Mouse (Mus musculus): Measurements from ENCODE around the gene Rplp0. TPM values are rescaled to one million over a fixed set of nuclear protein-coding genes. Genes with fewer than 3 reads are reported as not detected.
"Not testable (repeated sequence)": the region's sequence is repeated elsewhere in the genome, so short reads cannot be mapped to it uniquely, and the experiment has no call there.

Gene Rplp0
- polyA plus RNA-seq, 1 experiment from 2014 or later: 2,436 TPM

GRCm38 (mm10) chr5:115516081-115516907, 43.0 kb upstream of the Rplp0 start:
- DNase-seq (ENCODE audit: low spot score) (peak; percentile 42), ATAC-seq (replicated peaks; ENCODE audit: low FRiP score) (peak; percentile 35; the same call in 1 of the 2 replicates)
- H3K36me3 ChIP-seq (ENCODE audit: control insufficient read depth, insufficient read depth, low read length): peaks cover 3% of the 10 kb centered on the region; the same call in 1 of the 2 replicates
- H3K4me1 ChIP-seq (replicated peaks; ENCODE audit: control insufficient read depth, insufficient read depth, low read length): peaks cover 43% of the 10 kb centered on the region
- 55% methylated on average over 32 of the region's 32 CpGs for WGBS
- peak overlapping the region; percentile 44 for H3K4me2 ChIP-seq
- no peaks in the 10 kb centered on the region for H3K27me3 ChIP-seq (replicated peaks; ENCODE audit: control insufficient read depth, insufficient read depth, low read length)
- H3K27ac ChIP-seq (ENCODE audit: low read depth, low read length): peak overlapping the region; percentile 23; the same call in 1 of the 2 replicates
- H3K9me3 ChIP-seq (ENCODE audit: control insufficient read depth, low read length): no peaks in the 10 kb centered on the region
- H3K9ac ChIP-seq (ENCODE audit: low read depth, low read length): peak overlapping the region; percentile 25; the same call in 1 of the 2 replicates
- peak overlapping the region; percentile 14; the same call in 1 of the 2 replicates for H3K4me3 ChIP-seq (ENCODE audit: low read depth, low read length)

- DNase-seq (ENCODE audit: low spot score) (no peak), ATAC-seq (replicated peaks; ENCODE audit: low FRiP score) (no peak)
- no peak overlapping the region for H3K9ac ChIP-seq (ENCODE audit: low read depth, low read length)
- H3K4me3 ChIP-seq (ENCODE audit: low read depth, low read length): no peak overlapping the region
- peak overlapping the region; percentile 26; the same call in 1 of the 2 replicates for H3K4me2 ChIP-seq
- H3K27me3 ChIP-seq (replicated peaks; ENCODE audit: control insufficient read depth, insufficient read depth, low read length): no peaks in the 10 kb centered on the region
- WGBS: 68% methylated on average over 7 of the region's 7 CpGs
- H3K4me1 ChIP-seq (replicated peaks; ENCODE audit: control insufficient read depth, insufficient read depth, low read length): peaks cover 48% of the 10 kb centered on the region
- H3K27ac ChIP-seq (ENCODE audit: low read depth, low read length): no peak overlapping the region; the same call in 1 of the 2 replicates
- no peaks in the 10 kb centered on the region for H3K9me3 ChIP-seq (ENCODE audit: control insufficient read depth, low read length)
- peaks cover 3% of the 10 kb centered on the region; the same call in 1 of the 2 replicates for H3K36me3 ChIP-seq (ENCODE audit: control insufficient read depth, insufficient read depth, low read length)
Measured at GRCm38 (mm10) chr5:115516908-115517307, 42.4 kb upstream of the Rplp0 start.

DNA sequence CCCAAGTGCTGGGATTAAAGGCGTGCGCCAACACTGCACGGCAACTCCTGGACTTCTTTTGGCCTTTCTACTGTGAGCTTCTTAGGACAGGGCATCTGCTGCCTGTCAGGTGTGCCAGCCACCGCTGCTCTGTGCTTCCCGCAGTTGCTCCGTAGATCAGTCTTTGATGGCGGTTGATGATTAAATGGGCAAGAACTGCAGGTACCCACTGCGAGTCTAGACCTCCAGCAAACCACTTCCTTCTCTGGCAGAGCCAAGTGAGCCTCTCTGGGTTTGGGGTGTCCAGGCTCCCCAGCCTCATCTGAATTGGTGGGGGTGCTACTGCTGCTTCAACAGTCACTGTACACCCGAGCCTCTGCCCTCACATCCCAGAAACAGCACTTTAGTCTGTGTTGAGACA, 41.8 kb upstream of the Rplp0 start:
- H3K9me3 ChIP-seq (ENCODE audit: control insufficient read depth, low read length): no peaks in the 10 kb centered on the region
- peaks cover 54% of the 10 kb centered on the region for H3K4me1 ChIP-seq (replicated peaks; ENCODE audit: control insufficient read depth, insufficient read depth, low read length)
- peaks cover 3% of the 10 kb centered on the region; the same call in 1 of the 2 replicates for H3K36me3 ChIP-seq (ENCODE audit: control insufficient read depth, insufficient read depth, low read length)
- DNase-seq (ENCODE audit: low spot score) (no peak), ATAC-seq (replicated peaks; ENCODE audit: low FRiP score) (no peak)
- no peak overlapping the region for H3K4me3 ChIP-seq (ENCODE audit: low read depth, low read length)
- no peak overlapping the region for H3K4me2 ChIP-seq
- H3K27me3 ChIP-seq (replicated peaks; ENCODE audit: control insufficient read depth, insufficient read depth, low read length): no peaks in the 10 kb centered on the region
- WGBS: 82% methylated on average over 9 of the region's 9 CpGs
- H3K27ac ChIP-seq (ENCODE audit: low read depth, low read length): no peak overlapping the region
- H3K9ac ChIP-seq (ENCODE audit: low read depth, low read length): no peak overlapping the region

DNA sequence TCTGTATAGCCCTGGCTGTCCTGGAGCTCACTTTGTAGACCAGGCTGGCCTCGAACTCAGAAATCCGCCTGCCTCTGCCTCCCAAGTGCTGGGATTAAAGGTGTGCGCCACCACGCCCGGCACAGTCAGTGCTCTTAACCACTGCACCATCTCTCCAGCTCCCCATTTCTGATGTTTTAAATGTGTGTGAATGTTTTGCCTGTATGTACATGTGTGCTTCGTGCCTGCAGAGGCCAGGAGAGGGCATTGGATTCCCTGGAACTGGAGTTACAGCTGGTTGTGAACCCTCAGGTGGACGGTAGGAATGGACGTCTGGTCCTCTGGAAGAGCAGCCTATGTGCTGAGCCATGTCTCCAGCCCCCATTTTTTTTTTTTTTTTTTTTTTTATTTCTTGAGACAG, 41.1 kb upstream of the Rplp0 start:
- ATAC-seq (replicated peaks; ENCODE audit: low FRiP score); DNase-seq (ENCODE audit: low spot score); H3K9me3 ChIP-seq (ENCODE audit: control insufficient read depth, low read length); H3K9ac ChIP-seq (ENCODE audit: low read depth, low read length); H3K27ac ChIP-seq (ENCODE audit: low read depth, low read length); H3K27me3 ChIP-seq (replicated peaks; ENCODE audit: control insufficient read depth, insufficient read depth, low read length); H3K4me2 ChIP-seq; H3K36me3 ChIP-seq (ENCODE audit: control insufficient read depth, insufficient read depth, low read length); H3K4me3 ChIP-seq (ENCODE audit: low read depth, low read length): not testable (repeated sequence)
- WGBS: 96% methylated on average over 8 of the region's 8 CpGs
- peaks cover 61% of the 10 kb centered on the region for H3K4me1 ChIP-seq (replicated peaks; ENCODE audit: control insufficient read depth, insufficient read depth, low read length)

DNA sequence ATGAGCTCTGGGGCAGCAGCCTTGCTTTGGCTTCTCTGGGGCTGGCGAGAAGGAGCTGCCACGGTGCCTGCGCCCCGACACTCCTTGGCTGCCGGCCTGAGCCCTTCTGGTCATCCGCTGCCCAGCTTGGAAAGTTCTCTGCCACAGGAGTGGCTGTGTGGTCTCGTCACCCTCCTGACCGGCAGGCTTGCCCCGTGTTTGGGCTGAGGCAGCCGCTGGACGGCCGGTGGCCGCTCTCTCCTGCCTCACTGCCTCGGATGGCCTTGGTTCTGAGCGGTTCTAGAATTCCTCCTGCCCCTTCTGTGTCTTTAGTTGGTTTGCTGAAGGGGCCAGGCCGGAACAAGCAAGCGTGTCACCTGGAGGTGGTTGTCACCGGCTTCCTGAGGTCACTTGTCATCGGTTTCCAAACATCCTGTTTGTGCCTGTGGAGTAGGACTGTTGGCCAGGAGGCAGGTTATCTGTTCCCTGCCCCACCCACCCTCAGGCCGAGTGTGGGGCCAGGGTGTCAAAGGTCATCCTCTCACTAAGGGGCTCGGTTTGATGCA, 38.9 kb upstream of the Rplp0 start:
- 0 out of 2 replicates have a peak, but pooled peaks have one; percentile 24 for ATAC-seq (replicated peaks; ENCODE audit: low FRiP score)
- H3K4me1 ChIP-seq (replicated peaks; ENCODE audit: control insufficient read depth, insufficient read depth, low read length): peaks cover 67% of the 10 kb centered on the region
- H3K9me3 ChIP-seq (ENCODE audit: control insufficient read depth, low read length): no peaks in the 10 kb centered on the region
- H3K36me3 ChIP-seq (ENCODE audit: control insufficient read depth, insufficient read depth, low read length): peaks cover 3% of the 10 kb centered on the region; the same call in 1 of the 2 replicates
- peak overlapping the region; percentile 21; the same call in 1 of the 2 replicates for H3K4me3 ChIP-seq (ENCODE audit: low read depth, low read length)
- 35% methylated on average over 21 of the region's 21 CpGs for WGBS
- DNase-seq (ENCODE audit: low spot score): no peak
- H3K9ac ChIP-seq (ENCODE audit: low read depth, low read length): peak overlapping the region; percentile 41
- H3K27me3 ChIP-seq (replicated peaks; ENCODE audit: control insufficient read depth, insufficient read depth, low read length): no peaks in the 10 kb centered on the region
- H3K27ac ChIP-seq (ENCODE audit: low read depth, low read length): peak overlapping the region; percentile 89
- peak overlapping the region; percentile 61 for H3K4me2 ChIP-seq

DNA sequence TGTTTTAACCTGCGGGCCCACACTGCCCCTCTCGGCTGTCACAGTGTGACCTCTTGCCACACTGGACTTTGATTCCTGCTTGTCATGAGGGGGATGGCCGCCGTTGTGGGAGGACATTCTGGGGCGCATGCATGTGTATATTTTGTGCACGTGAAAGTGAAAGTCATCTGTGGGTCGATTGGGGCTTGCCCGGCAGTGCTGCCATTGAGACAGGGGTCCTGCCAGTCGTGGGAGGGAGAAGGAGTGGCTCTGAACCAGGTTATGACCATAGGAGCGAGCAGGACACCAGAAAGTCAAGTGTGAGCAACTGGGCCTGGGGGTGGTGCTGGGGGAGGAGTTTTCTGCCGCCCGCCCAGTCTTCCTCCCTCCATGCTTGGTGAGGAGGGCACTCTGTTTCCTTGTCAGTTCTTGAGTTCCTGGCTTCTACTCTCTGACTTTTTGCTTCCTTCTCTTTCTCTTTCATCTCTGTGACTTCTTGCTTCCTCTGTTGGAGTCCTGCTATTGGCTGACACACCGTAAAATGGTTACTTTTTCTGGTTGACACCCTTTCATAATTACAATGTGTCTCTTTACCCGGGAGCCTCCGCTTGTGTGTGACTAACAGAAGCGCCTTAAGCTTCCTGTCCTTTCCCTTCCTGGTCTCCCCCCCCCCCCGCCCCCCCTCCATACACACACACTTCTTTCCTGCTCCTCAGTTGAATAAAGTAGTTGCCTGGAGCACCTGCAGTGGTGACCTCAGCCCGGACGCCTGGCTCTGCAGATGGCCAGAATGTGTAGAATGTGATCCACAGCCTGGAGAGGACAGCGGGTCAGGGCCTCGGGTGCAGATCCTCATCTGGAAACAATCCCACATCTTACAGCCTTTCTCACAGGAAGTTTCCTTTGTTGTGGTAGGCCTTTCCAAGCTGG, 37.5 kb upstream of the Rplp0 start:
- WGBS: 30% methylated on average over 20 of the region's 21 CpGs
- peak overlapping the region; percentile 61 for H3K4me2 ChIP-seq
- H3K9me3 ChIP-seq (ENCODE audit: control insufficient read depth, low read length): no peaks in the 10 kb centered on the region
- H3K4me3 ChIP-seq (ENCODE audit: low read depth, low read length): peak overlapping the region; percentile 26
- ATAC-seq (replicated peaks; ENCODE audit: low FRiP score): peak; percentile 60; the same call in 1 of the 2 replicates
- H3K4me1 ChIP-seq (replicated peaks; ENCODE audit: control insufficient read depth, insufficient read depth, low read length): peaks cover 59% of the 10 kb centered on the region
- H3K27me3 ChIP-seq (replicated peaks; ENCODE audit: control insufficient read depth, insufficient read depth, low read length): no peaks in the 10 kb centered on the region
- no peak for DNase-seq (ENCODE audit: low spot score)
- H3K9ac ChIP-seq (ENCODE audit: low read depth, low read length): peak overlapping the region; percentile 48; the same call in 1 of the 2 replicates
- H3K27ac ChIP-seq (ENCODE audit: low read depth, low read length): peak overlapping the region; percentile 89
- H3K36me3 ChIP-seq (ENCODE audit: control insufficient read depth, insufficient read depth, low read length): peaks cover 3% of the 10 kb centered on the region; the same call in 1 of the 2 replicates

DNA sequence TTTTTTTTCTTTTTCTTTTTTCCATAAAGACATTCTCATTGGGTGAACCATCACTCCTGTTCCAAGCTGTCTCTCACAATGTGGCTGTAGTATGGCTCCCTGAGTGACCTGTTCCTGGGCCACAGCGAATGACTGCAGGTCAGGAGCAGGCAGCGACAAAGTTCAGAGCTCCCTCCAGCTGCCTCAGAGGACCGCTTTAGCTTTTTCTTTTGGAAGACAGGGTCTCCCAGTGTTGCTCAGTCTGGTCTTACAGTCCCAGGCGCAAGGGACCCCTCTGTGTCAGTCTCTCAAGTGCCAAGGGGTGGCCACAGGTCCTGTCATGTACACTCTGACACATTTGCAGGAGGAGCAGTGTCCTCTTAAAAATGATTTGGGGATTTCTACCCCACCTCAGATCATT, 36.7 kb upstream of the Rplp0 start:
- Histone ChIP-seq H3K27me3 (replicated peaks; ENCODE audit: control insufficient read depth, insufficient read depth, low read length) (no peaks in the 10 kb centered on the region), H3K9ac (ENCODE audit: low read depth, low read length) (no peak overlapping the region), H3K4me3 (ENCODE audit: low read depth, low read length) (no peak overlapping the region), H3K9me3 (ENCODE audit: control insufficient read depth, low read length) (no peaks in the 10 kb centered on the region), H3K36me3 (ENCODE audit: control insufficient read depth, insufficient read depth, low read length) (peaks cover 2% of the 10 kb centered on the region; the same call in 1 of the 2 replicates), H3K27ac (ENCODE audit: low read depth, low read length) (peak overlapping the region; percentile 89), H3K4me1 (replicated peaks; ENCODE audit: control insufficient read depth, insufficient read depth, low read length) (peaks cover 59% of the 10 kb centered on the region), H3K4me2 (peak overlapping the region; percentile 61)
- DNase-seq (ENCODE audit: low spot score) (no peak), ATAC-seq (replicated peaks; ENCODE audit: low FRiP score) (no peak)
- WGBS: 78% methylated on average over 4 of the region's 4 CpGs

DNA sequence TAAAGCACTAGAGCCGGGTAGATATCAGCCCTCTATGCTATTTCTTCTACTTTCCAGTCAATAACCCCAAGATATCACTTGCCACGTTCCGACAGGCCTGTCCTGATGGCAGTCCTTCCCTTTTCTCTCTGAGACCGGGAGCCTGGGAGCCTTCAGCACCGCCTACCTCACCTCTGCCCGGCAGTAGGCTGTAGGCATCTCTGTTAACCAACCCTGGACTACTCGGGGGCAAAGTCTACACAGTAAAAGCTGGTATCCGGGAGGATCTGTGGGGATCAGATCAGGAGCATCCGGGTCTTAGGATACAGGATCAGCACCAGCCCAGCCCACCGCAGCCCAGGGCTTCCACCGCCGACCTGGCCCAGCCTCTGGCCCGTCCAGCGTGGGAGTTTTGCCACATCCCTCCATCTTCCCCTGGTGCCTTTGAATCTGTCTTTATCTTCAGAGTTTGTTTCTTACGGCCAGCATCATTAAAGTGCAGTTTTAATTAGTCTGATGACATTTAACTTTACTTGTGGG, 36.2 kb upstream of the Rplp0 start:
- Histone ChIP-seq H3K27me3 (replicated peaks; ENCODE audit: control insufficient read depth, insufficient read depth, low read length) (no peaks in the 10 kb centered on the region), H3K4me3 (ENCODE audit: low read depth, low read length) (no peak overlapping the region), H3K4me2 (peak overlapping the region; percentile 61; the same call in 1 of the 2 replicates), H3K27ac (ENCODE audit: low read depth, low read length) (peak overlapping the region; percentile 89), H3K9ac (ENCODE audit: low read depth, low read length) (no peak overlapping the region), H3K4me1 (replicated peaks; ENCODE audit: control insufficient read depth, insufficient read depth, low read length) (peaks cover 59% of the 10 kb centered on the region), H3K36me3 (ENCODE audit: control insufficient read depth, insufficient read depth, low read length) (no peaks in the 10 kb centered on the region; the same call in 1 of the 2 replicates), H3K9me3 (ENCODE audit: control insufficient read depth, low read length) (no peaks in the 10 kb centered on the region)
- no peak for ATAC-seq (replicated peaks; ENCODE audit: low FRiP score)
- DNase-seq (ENCODE audit: low spot score): no peak
- WGBS: 64% methylated on average over 15 of the region's 15 CpGs

Measured in liver, embryonic 11.5 days (tissue).